Mouse (Mus musculus) myocyte (in vitro differentiated cells): ENCODE measurements around the gene Ccdc93.

Experiments
- MYOG ChIP-seq, 3 experiments: IDR thresholded peaks; one replicate each; pipeline ENCODE4 v1.6.1; 2011; ENCODE audit warnings: control low read depth in 2 of 3, low read depth in 2 of 3, mild to moderate bottlenecking in 2 of 3; ENCODE audit not compliant: insufficient read length in 2 of 3, control insufficient read depth in 1 of 3, insufficient read depth in 1 of 3
- POLR2A ChIP-seq: IDR thresholded peaks from one replicate; pipeline ENCODE4 v1.6.1; 2011; ENCODE audit warnings: low read depth, mild to moderate bottlenecking, control low read depth, moderate library complexity; ENCODE audit not compliant: insufficient read length
- POLR2AphosphoS2 ChIP-seq: IDR thresholded peaks from one replicate; pipeline ENCODE4 v1.6.1; 2011; ENCODE audit warnings: low read depth, control low read depth; ENCODE audit not compliant: insufficient read length
- TCF12 ChIP-seq: IDR thresholded peaks from one replicate; pipeline ENCODE4 v1.6.1; 2011; ENCODE audit warnings: mild to moderate bottlenecking, control low read depth; ENCODE audit not compliant: poor library complexity, insufficient read depth, severe bottlenecking

DNA sequence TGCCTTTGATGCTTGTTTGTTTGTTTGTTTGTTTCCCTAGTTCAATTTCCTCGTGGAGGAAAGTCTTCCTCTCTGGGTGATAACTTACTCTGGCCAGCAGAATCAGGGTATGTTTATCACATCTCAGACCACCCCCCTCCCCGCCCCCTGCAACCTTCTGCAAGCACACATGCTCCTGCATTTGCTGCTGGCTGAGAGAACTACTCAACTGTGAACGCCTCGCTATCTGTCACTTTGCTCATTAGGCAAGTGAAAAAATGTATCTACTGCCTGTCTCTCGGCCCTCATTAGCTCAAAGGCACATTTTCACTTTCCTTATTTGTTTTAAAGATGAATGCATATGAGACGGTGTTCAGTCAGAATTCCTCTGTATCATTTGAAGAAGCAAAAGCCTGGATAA is 42.5 kb upstream of the Ccdc93 start:
- TF ChIP-seq POLR2A (no peak), TCF12 (no peak), MYOG (IDR thresholded peaks at IDR 0.05; ENCODE audit: control insufficient read depth in 1 of 3, insufficient read depth in 1 of 3, insufficient read length in 2 of 3, low read depth in 2 of 3) (no peak), POLR2AphosphoS2 (no peak)
